Mouse (Mus musculus) spleen, adult 2 months (tissue): ENCODE measurements around the gene Cfap97d1.

Experiments used
- CTCF ChIP-seq: fragments of 200-500 bp; IDR thresholded peaks from 2 replicates; pipeline ENCODE4 v1.5.1; 2011; ENCODE audit warnings: mild to moderate bottlenecking, inconsistent platforms; ENCODE audit not compliant: insufficient read depth, insufficient read length, insufficient replicate concordance; ENCODE audit errors: extremely low read depth
- POLR2A ChIP-seq: fragments of 200-500 bp; IDR thresholded peaks from 2 replicates; pipeline ENCODE4 v1.6.1; 2011; ENCODE audit warnings: low read depth, low read length, inconsistent platforms

DNA sequence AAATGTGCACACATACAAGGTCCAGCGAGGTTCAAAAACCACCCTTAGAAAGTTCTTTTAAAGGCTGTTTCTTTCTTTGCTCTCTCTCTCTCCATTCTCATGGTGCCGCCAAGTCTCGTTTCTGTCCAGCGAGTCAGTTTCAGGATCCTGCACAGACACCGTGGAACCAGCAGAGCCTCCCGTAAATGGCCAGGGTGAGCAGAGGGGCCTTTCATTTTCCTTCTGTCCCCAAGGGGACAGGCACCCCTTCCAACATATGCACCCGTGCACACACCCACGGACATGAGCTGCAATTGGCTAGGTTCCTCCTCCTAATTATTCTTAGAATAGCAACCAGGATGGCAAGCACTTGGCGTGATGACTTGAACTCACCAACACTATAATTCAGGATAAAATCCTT lies 10.6 kb upstream of the Cfap97d1 start:
- no peak for TF ChIP-seq POLR2A
- no peak for TF ChIP-seq CTCF
